Mouse (Mus musculus): Measurements from ENCODE around the gene Padi1.

Padi1 gene

GRCm38 (mm10) chr4:140845666-140846065, at the start of gene Padi1:
Gene Padi1 (minus strand): TSS chr4:140845778.
- peak in 1 of 2 experiments; percentile 17 for DNase-seq

- DNase-seq = no peak
Observed at GRCm38 (mm10) chr4:140892163-140892530, 46.6 kb upstream of the Padi1 start.

- DNase-seq = no peak
Observed at GRCm38 (mm10) chr4:140891525-140892162, 46.1 kb upstream of the Padi1 start.

- no peak for DNase-seq
Observed at GRCm38 (mm10) chr4:140883852-140884251, 38.3 kb upstream of the Padi1 start.

- DNase-seq = no peak
Observed at GRCm38 (mm10) chr4:140882981-140883380, 37.4 kb upstream of the Padi1 start.

GRCm38 (mm10) chr4:140882365-140882764, 36.8 kb upstream of the Padi1 start:
- DNase-seq = no peak

- no peak for DNase-seq
Observed at GRCm38 (mm10) chr4:140881771-140882170, 36.2 kb upstream of the Padi1 start.

GRCm38 (mm10) chr4:140881026-140881670, 35.6 kb upstream of the Padi1 start:
- no peak for DNase-seq

GRCm38 (mm10) chr4:140880207-140880606, 34.6 kb upstream of the Padi1 start:
- no peak for DNase-seq

- peak in 1 of 2 experiments; percentile 36 for DNase-seq
Observed at GRCm38 (mm10) chr4:140879739-140880138, 34.2 kb upstream of the Padi1 start.

GRCm38 (mm10) chr4:140879116-140879515, 33.5 kb upstream of the Padi1 start:
- no peak for DNase-seq

- no peak for DNase-seq
Observed at GRCm38 (mm10) chr4:140878655-140879054, 33.1 kb upstream of the Padi1 start.

- DNase-seq = no peak
Observed at GRCm38 (mm10) chr4:140877441-140877840, 31.9 kb upstream of the Padi1 start.

- no peak for DNase-seq
Observed at GRCm38 (mm10) chr4:140876681-140877080, 31.1 kb upstream of the Padi1 start.

GRCm38 (mm10) chr4:140876161-140876560, 30.6 kb upstream of the Padi1 start:
- no peak for DNase-seq

GRCm38 (mm10) chr4:140873011-140873410, 27.4 kb upstream of the Padi1 start:
- no peak for DNase-seq

- DNase-seq = no peak
Observed at GRCm38 (mm10) chr4:140872686-140872992, 27.1 kb upstream of the Padi1 start.

GRCm38 (mm10) chr4:140871851-140872685, 26.5 kb upstream of the Padi1 start:
- DNase-seq = no peak

- DNase-seq = no peak
Observed at GRCm38 (mm10) chr4:140871376-140871775, 25.8 kb upstream of the Padi1 start.

- no peak for DNase-seq
Observed at GRCm38 (mm10) chr4:140870876-140871275, 25.3 kb upstream of the Padi1 start.

- no peak for DNase-seq
Observed at GRCm38 (mm10) chr4:140869945-140870344, 24.4 kb upstream of the Padi1 start.

- DNase-seq = no peak
Observed at GRCm38 (mm10) chr4:140868484-140869190, 23.1 kb upstream of the Padi1 start.

GRCm38 (mm10) chr4:140862036-140862650, 16.6 kb upstream of the Padi1 start:
- no peak for DNase-seq

All from lung, adult 18-20 months (tissue).